Mouse (Mus musculus) forebrain, embryonic 16.5 days (tissue): ENCODE results near the gene Agmat. TPM values are rescaled to one million over a fixed set of nuclear protein-coding genes. Genes with fewer than 3 reads are reported as not detected.

ENCODE experiments used
- ATAC-seq: fragments of 200-750 bp; cut with Nextera tagmentation; 2 replicates; pipeline ENCODE4 v1.8.0; 2017; ENCODE audit warnings: mild to moderate bottlenecking, moderate library complexity
- H3K27ac ChIP-seq: fragments of 300-500 bp; sonication (generic); 2 replicates; pipeline ENCODE4 v1.5.1; 2014; ENCODE audit warnings: low read length, control low read depth
- H3K27me3 ChIP-seq: fragments of 300-500 bp; sonication (generic); replicated peaks from 2 replicates; pipeline ENCODE4 v1.6.1; 2014; ENCODE audit warnings: low read length; ENCODE audit not compliant: control insufficient read depth, insufficient read depth
- H3K36me3 ChIP-seq: fragments of 300-500 bp; sonication (generic); 2 replicates; pipeline ENCODE4 v1.6.1; 2014; ENCODE audit not compliant: control insufficient read depth, insufficient read depth
- H3K4me1 ChIP-seq: fragments of 300-500 bp; sonication (generic); replicated peaks from 2 replicates; pipeline ENCODE4 v1.6.1; 2014; ENCODE audit warnings: low read length; ENCODE audit not compliant: control insufficient read depth, insufficient read depth
- H3K4me2 ChIP-seq: fragments of 300-500 bp; sonication (generic); 2 replicates; pipeline ENCODE4 v1.6.1; 2014; ENCODE audit warnings: mild to moderate bottlenecking, low read length, control low read depth
- H3K4me3 ChIP-seq: fragments of 300-500 bp; sonication (generic); replicated peaks from 2 replicates; pipeline ENCODE4 v1.5.1; 2014; ENCODE audit warnings: mild to moderate bottlenecking, low read length, control low read depth
- H3K9ac ChIP-seq: fragments of 300-500 bp; sonication (generic); replicated peaks from 2 replicates; pipeline ENCODE4 v1.6.1; 2014; ENCODE audit warnings: low read depth, low read length, control low read depth
- H3K9me3 ChIP-seq: fragments of 300-500 bp; sonication (generic); 2 replicates; pipeline ENCODE4 v1.6.1; 2016; ENCODE audit warnings: low read length; ENCODE audit not compliant: control insufficient read depth
- WGBS: fragments of 180-500 bp; shearing (Covaris S2); extraction: QIAGEN DNeasy Blood & Tissue Kit; methylation state at CpG from one replicate; pipeline ENCODE4 v1.1.7; 2014; 5-methylcytosine and 5-hydroxymethylcytosine counted together
- polyA plus RNA-seq: library from polyadenylated mRNA; unstranded; fragments of >200 nt; fragmentation: Nextera tagmentation; extraction: Ambion mirVana; gene quantifications from 2 replicates; pipeline ENCODE4 v1.2.1, GENCODE M21; 2015

The Agmat gene
- polyA plus RNA-seq, 1 experiment from 2014 or later: not detected

GRCm38 (mm10) chr4:141784835-141785234 lies 38.4 kb downstream of the Agmat start:
- Histone ChIP-seq H3K9ac (no peak overlapping the region), H3K4me1 (peaks cover 4% of the 10 kb centered on the region), H3K4me3 (no peak overlapping the region), H3K27ac (no peak overlapping the region), H3K9me3 (no peaks in the 10 kb centered on the region), H3K27me3 (no peaks in the 10 kb centered on the region), H3K4me2 (no peak overlapping the region), H3K36me3 (peaks cover 38% of the 10 kb centered on the region)
- ATAC-seq: no peak
- WGBS: 94% methylated on average over 5 of the region's 5 CpGs

GRCm38 (mm10) chr4:141786141-141786540 lies 39.7 kb downstream of the Agmat start:
- WGBS: 95% methylated on average over 13 of the region's 13 CpGs
- Histone ChIP-seq H3K9me3 (no peaks in the 10 kb centered on the region), H3K27ac (no peak overlapping the region), H3K4me2 (no peak overlapping the region), H3K4me3 (no peak overlapping the region), H3K9ac (no peak overlapping the region), H3K36me3 (peaks cover 37% of the 10 kb centered on the region), H3K27me3 (no peaks in the 10 kb centered on the region), H3K4me1 (peaks cover 6% of the 10 kb centered on the region)
- no peak for ATAC-seq

- no peak overlapping the region for H3K4me3 ChIP-seq
- H3K36me3 ChIP-seq: peaks cover 31% of the 10 kb centered on the region
- H3K9ac ChIP-seq: no peak overlapping the region
- H3K4me1 ChIP-seq: peaks cover 6% of the 10 kb centered on the region
- H3K4me2 ChIP-seq: no peak overlapping the region
- ATAC-seq: no peak
- 66% methylated on average over 6 of the region's 6 CpGs for WGBS
- no peaks in the 10 kb centered on the region for H3K9me3 ChIP-seq
- H3K27me3 ChIP-seq: no peaks in the 10 kb centered on the region
- H3K27ac ChIP-seq: no peak overlapping the region
Measured at GRCm38 (mm10) chr4:141787046-141787445, 40.6 kb downstream of the Agmat start.

GRCm38 (mm10) chr4:141787462-141787861 lies 41.0 kb downstream of the Agmat start:
- Histone ChIP-seq H3K36me3 (peaks cover 28% of the 10 kb centered on the region), H3K4me2 (no peak overlapping the region), H3K4me1 (peaks cover 6% of the 10 kb centered on the region), H3K9me3 (no peaks in the 10 kb centered on the region), H3K4me3 (no peak overlapping the region), H3K9ac (no peak overlapping the region), H3K27me3 (no peaks in the 10 kb centered on the region), H3K27ac (no peak overlapping the region)
- ATAC-seq: no peak
- WGBS: 93% methylated on average over 7 of the region's 7 CpGs

GRCm38 (mm10) chr4:141789564-141790218 lies 43.2 kb downstream of the Agmat start:
- H3K4me2 ChIP-seq: peak overlapping the region; percentile 75
- ATAC-seq: no peak
- H3K4me3 ChIP-seq: peak overlapping the region; percentile 74
- no peaks in the 10 kb centered on the region for H3K27me3 ChIP-seq
- 56% methylated on average over 3 of the region's 3 CpGs for WGBS
- H3K9me3 ChIP-seq: no peaks in the 10 kb centered on the region
- H3K9ac ChIP-seq: peak overlapping the region; percentile 85
- H3K36me3 ChIP-seq: peaks cover 10% of the 10 kb centered on the region; the same call in 1 of the 2 replicates
- no peak overlapping the region for H3K27ac ChIP-seq
- H3K4me1 ChIP-seq: peaks cover 6% of the 10 kb centered on the region

GRCm38 (mm10) chr4:141790524-141790990 lies 44.1 kb downstream of the Agmat start, which contains the start of gene Dnajc16:
Gene Dnajc16 (minus strand): TSS chr4:141790931.
- Histone ChIP-seq H3K36me3 (0 out of 2 replicates have a peak, but pooled peaks cover 7% of the 10 kb centered on the region), H3K9me3 (no peaks in the 10 kb centered on the region), H3K4me2 (peak within 1 kb of the TSS; percentile 75), H3K4me1 (peaks cover 15% of the 10 kb centered on the region), H3K27ac (peak within 1 kb of the TSS; percentile 61), H3K4me3 (peak within 1 kb of the TSS; percentile 74), H3K27me3 (no peaks in the 10 kb centered on the region), H3K9ac (peak within 1 kb of the TSS; percentile 85)
- peak; percentile 90 for ATAC-seq
- WGBS: 1% methylated on average over 42 of the region's 42 CpGs

- no peak overlapping the region for H3K9ac ChIP-seq
- no peaks in the 10 kb centered on the region for H3K9me3 ChIP-seq
- H3K27me3 ChIP-seq: no peaks in the 10 kb centered on the region
- H3K4me2 ChIP-seq: no peak overlapping the region
- ATAC-seq: no peak
- no peak overlapping the region for H3K27ac ChIP-seq
- WGBS: 86% methylated on average over 7 of the region's 7 CpGs
- peaks cover 15% of the 10 kb centered on the region for H3K4me1 ChIP-seq
- H3K4me3 ChIP-seq: no peak overlapping the region
- 0 out of 2 replicates have a peak, but pooled peaks cover 5% of the 10 kb centered on the region for H3K36me3 ChIP-seq
Measured at GRCm38 (mm10) chr4:141791486-141791885, 45.0 kb downstream of the Agmat start.

GRCm38 (mm10) chr4:141791951-141792350 lies 45.5 kb downstream of the Agmat start:
- H3K9ac ChIP-seq: no peak overlapping the region
- H3K27me3 ChIP-seq: no peaks in the 10 kb centered on the region
- H3K36me3 ChIP-seq: 0 out of 2 replicates have a peak, but pooled peaks cover 4% of the 10 kb centered on the region
- no peak overlapping the region for H3K27ac ChIP-seq
- no peak for ATAC-seq
- peaks cover 15% of the 10 kb centered on the region for H3K4me1 ChIP-seq
- no peaks in the 10 kb centered on the region for H3K9me3 ChIP-seq
- H3K4me2 ChIP-seq: no peak overlapping the region
- WGBS: 84% methylated on average over 8 of the region's 8 CpGs
- no peak overlapping the region for H3K4me3 ChIP-seq

- WGBS: 11% methylated on average over 10 of the region's 10 CpGs
- H3K9me3 ChIP-seq: no peaks in the 10 kb centered on the region
- peak overlapping the region; percentile 83 for H3K9ac ChIP-seq
- H3K4me1 ChIP-seq: peaks cover 15% of the 10 kb centered on the region
- H3K4me3 ChIP-seq: peak overlapping the region; percentile 85
- H3K27me3 ChIP-seq: no peaks in the 10 kb centered on the region
- H3K36me3 ChIP-seq: no peaks in the 10 kb centered on the region
- peak overlapping the region; percentile 56 for H3K4me2 ChIP-seq
- H3K27ac ChIP-seq: peak overlapping the region; percentile 91
- ATAC-seq: no peak
Measured at GRCm38 (mm10) chr4:141792554-141793281, 46.2 kb downstream of the Agmat start.
